In genomic region chr14:113668660-113669059, GRCm38 (mm10) we compare ENCODE assay signal across 27 mouse cellular contexts.
"Had no signal": no experiment of that assay in that cellular context is flagged by ENCODE, and none has a peak within 500 bp of the region (broad histone marks: within the 10 kb centered on the region; RNA-seq: fewer than 3 reads in every experiment).

No protein-coding gene starts in this region.

- H3K27me3 ChIP-seq: embryonic facial prominence, embryonic 12.5 days; embryonic facial prominence, embryonic 13.5 days; embryonic facial prominence, embryonic 15.5 days; forebrain, embryonic 12.5 days; forebrain, embryonic 13.5 days; forebrain, embryonic 15.5 days had no signal

- DNase-seq: cerebellum, adult 2 months; cerebellum, adult 8-10 months; cerebellum, adult 9-10 months; cerebellum, adult 9-11 months; cerebellum, postnatal 10 days; cerebellum, postnatal 14 days; cerebellum, postnatal 25 days; cerebellum, postnatal 36 days; forebrain, postnatal 0 days; gastrocnemius, adult 2 months; gastrocnemius, postnatal 10 days; gastrocnemius, postnatal 14 days; gastrocnemius, postnatal 25 days; gastrocnemius, postnatal 36 days; heart, adult 11 months; heart, adult 18-20 months; heart, adult 2 months had no signal

- H3K27ac ChIP-seq: embryonic facial prominence, embryonic 12.5 days; embryonic facial prominence, embryonic 13.5 days; embryonic facial prominence, embryonic 15.5 days; forebrain, embryonic 10.5 days; forebrain, embryonic 12.5 days; forebrain, embryonic 13.5 days; forebrain, embryonic 15.5 days; gastrocnemius, adult 2 months; heart, adult 2 months had no signal

- H3K4me2 ChIP-seq: embryonic facial prominence, embryonic 12.5 days; embryonic facial prominence, embryonic 13.5 days; embryonic facial prominence, embryonic 15.5 days; forebrain, embryonic 12.5 days; forebrain, embryonic 13.5 days; forebrain, embryonic 15.5 days had no signal

- H3K4me1 ChIP-seq: embryonic facial prominence, embryonic 12.5 days; embryonic facial prominence, embryonic 13.5 days; embryonic facial prominence, embryonic 15.5 days; forebrain, embryonic 10.5 days; forebrain, embryonic 12.5 days; forebrain, embryonic 13.5 days; forebrain, embryonic 15.5 days had no signal

- H3K9ac ChIP-seq: embryonic facial prominence, embryonic 12.5 days; embryonic facial prominence, embryonic 13.5 days; embryonic facial prominence, embryonic 15.5 days; forebrain, embryonic 12.5 days; forebrain, embryonic 13.5 days; forebrain, embryonic 15.5 days; forebrain, postnatal 0 days had no signal

- H3K36me3 ChIP-seq: embryonic facial prominence, embryonic 12.5 days; embryonic facial prominence, embryonic 13.5 days; embryonic facial prominence, embryonic 15.5 days; forebrain, embryonic 10.5 days; forebrain, embryonic 12.5 days; forebrain, embryonic 15.5 days had no signal

- H3K9me3 ChIP-seq: embryonic facial prominence, embryonic 12.5 days; embryonic facial prominence, embryonic 13.5 days; embryonic facial prominence, embryonic 15.5 days; forebrain, embryonic 10.5 days; forebrain, embryonic 12.5 days; forebrain, embryonic 13.5 days; forebrain, embryonic 15.5 days had no signal

- H3K4me3 ChIP-seq: embryonic facial prominence, embryonic 12.5 days; embryonic facial prominence, embryonic 13.5 days; embryonic facial prominence, embryonic 15.5 days; erythroblast, embryonic 14.5 days; forebrain, embryonic 10.5 days; forebrain, embryonic 12.5 days; forebrain, embryonic 13.5 days; forebrain, embryonic 15.5 days; gastrocnemius, adult 2 months; heart, adult 2 months had no signal

- ATAC-seq: forebrain, embryonic 13.5 days; forebrain, embryonic 14.5 days; forebrain, embryonic 15.5 days; forebrain, embryonic 16.5 days; forebrain, postnatal 0 days had no signal
